Mouse (Mus musculus): ENCODE data around the gene Uba7.

Gene Uba7

DNA sequence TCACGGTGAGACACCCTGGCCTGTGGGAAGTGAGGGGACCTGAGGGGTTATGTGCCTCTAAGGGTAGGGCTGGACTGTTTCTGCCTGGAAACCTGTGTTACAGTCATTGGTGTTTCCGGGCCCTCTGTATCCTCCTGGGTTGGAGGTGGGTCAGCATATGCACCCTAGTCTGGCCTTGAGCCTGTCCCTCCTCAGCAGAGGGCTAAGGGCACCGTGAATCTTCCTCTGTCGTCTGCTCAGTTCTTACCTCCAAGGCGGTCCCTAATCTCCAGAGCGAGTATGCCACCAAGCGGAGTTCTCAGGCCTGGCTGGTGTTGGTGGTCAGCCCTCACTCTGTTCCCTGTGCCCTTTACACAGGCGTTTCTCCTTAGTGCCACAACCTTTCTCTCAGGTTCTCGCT is 12.4 kb upstream of the Uba7 start:
- DNase-seq = no peak

DNA sequence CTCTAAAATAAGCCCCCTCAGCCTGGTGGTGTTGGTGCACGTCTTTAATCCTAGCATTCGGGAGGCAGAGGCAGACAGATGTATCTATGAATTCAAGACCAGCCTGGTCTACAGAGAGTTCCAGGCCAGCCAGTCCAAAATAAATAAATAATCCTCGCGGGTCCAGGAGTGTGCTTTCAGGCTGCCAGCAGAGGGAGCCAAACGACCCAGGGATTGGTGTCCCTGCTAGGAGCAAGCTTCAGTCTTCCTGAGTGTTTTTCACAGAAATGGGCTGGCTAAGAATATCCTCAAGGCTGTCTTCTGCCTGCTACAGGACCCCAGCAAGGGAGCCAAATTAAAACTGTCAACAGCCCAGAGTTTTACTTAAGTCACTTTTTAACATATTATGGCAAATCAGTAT is 11.6 kb upstream of the Uba7 start:
- DNase-seq = peak; percentile 89 to 94

DNA sequence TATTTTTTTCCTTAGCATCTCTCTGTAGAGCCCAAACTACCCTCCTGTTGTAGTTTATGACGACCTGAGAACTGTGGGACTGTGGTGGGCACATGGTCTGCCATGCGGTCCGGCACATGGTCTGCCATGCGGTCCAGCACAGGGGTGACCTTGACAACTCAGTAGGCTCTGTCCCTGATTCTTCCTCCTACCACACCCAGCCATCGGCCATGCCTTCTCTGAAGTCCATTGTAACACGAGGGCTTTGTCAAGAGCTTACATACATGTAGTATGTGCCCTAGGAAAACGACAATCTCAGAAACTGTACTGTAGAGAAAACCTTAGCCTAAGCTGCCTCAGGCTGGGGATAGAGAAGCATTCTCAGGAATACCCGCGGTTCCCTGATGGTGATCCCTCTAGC is 10.6 kb upstream of the Uba7 start:
- DNase-seq = no peak

DNA sequence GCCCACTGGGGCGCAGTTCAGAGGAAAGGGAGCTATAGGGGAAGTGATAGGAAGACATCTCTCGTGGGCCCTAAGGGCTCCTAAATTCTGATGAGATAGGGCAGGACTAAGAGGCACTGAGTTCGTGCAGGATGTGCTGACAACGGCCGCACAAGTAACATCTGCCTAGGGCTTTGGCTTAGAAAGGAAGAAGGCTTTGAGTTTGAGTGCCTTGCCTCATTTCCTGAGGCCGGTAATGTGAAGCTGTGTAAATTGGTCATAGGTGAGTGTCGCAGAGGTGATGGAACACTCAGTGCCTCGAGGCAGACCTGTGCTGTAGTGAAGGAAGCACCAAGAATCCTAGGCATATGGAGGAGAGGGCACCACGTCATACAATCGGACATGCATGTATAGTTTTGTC is 8.6 kb upstream of the Uba7 start:
- no peak for DNase-seq

DNA sequence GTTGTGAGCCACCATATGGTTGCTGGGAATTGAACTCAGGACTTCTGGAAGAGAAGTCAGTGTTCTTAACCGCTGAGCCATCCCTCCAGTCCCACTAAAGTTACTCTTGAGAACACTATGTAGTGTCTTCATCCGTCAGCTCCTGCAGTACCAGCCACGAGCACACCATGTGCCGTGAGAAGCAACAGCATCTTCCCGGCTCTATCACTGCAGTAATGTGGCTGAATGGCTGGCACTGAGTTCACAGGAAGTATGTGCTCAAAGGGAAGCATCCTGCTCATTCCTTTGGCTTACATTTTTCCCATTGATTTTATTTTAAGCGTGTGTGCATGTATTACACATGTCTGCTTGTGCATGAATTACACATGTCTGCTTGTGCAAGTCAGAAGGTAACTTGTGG is 7.9 kb upstream of the Uba7 start:
- no peak for DNase-seq

DNA sequence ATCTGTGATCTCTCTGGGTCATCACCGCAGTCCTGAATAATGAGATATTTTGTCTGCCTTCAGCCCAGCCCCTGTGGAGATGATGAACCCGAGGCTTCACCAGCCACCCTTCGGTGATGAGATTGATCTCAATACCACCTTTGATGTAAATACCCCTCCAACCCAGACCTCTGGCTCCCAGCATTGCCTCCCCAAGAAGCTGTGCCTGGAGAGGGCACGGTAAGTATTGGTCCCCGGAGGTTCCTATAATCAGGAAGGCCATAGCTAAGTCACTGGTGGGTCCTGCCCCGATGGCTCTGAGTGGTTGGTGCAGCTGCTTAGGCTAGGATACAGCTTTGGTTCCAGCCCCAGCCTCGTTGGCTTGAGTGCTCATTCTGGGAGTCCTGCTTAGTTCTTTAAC is 6.8 kb upstream of the Uba7 start:
- DNase-seq = no peak

DNA sequence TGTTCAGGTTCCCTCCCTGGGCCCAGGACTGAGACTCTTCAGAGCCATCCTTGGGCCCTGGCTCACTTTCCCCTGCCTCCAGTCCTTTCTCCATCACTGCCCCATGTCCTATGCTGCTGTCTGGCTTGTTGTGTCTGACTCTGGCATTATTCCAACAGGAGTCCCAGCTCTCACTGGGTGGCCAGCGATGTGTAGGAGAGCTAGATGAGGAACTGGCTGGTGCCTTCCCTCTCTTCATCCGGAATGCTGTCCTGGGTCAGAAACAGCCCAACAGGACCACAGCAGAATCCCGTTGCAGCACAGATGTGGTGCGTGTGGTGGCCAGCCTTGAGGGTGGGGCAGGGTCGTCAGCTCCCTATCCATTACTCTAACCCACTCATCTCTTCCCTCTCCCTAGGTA is 5.0 kb upstream of the Uba7 start:
- no peak for DNase-seq

DNA sequence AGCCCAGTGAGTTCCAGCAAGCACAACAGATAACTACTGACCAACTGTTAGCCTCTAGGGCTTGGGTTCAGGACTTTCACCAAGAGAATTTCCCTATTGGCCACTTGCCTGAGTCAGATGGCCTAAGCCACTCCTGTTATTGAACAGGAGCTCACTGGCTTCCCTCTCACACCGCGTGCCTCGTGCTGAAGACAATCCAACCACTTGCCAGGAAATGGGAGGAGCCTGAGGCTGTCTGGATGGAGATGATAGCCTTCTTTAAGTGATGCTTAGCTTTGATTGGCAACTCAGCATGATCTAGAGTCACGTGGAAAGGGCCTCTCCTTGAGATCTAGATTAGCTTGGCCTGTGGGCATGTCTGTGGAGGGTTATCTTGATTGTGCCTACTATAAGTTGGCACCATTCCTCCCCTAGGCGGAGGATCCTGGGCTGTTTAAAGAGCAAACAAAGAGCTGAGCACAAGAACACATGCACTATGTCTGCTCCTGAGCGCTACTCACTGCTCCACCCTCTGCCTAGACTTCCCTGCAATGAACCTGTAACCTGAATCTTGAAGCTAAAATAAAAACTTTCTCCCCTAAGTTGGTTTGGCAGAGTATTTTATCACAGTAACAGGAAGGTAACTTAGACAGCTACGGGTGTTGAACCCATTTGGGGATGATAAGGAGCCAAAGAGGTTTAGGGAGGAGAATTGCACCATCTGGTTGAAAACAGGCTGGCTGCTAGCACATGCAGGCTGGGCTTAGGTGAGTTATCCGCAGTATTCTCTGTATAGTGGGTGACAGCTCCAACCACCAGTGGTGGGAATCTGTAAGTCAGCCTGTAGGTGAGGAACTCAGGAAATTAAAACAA is 3.4 kb upstream of the Uba7 start:
- no peak for DNase-seq

DNA sequence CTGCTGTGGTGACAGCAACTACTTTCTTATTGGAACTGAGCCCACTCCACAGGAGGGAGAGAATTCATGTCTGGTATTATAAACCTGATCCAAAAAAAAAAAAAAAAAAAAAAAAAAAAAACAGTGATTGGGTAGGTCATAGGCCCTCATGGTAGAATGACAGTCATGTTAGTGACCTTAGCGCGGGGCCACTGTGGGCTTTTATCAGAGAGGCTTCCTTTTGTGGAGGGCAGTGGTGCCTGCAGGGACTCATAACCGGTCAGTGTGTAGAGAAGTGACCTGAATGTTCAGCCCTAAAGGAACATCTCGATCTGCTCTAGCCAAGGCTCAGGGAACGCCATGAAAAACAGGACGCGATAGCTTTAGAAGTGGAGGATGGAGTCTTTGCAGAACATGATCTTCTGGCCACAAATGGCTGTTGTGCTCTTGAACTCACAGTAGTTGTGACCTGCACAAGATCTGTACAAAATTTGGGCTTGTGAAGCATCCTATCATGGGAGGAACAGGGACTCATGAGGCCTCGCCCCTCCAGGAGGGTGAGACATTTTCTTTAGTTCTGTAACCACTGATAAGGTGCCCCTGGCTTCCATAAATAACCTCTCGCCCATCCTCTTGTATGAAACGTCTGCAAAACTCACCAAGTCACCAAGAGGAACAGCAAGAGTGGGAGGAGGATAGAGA is 674 bp upstream of the Uba7 start:
- no peak for DNase-seq

DNA sequence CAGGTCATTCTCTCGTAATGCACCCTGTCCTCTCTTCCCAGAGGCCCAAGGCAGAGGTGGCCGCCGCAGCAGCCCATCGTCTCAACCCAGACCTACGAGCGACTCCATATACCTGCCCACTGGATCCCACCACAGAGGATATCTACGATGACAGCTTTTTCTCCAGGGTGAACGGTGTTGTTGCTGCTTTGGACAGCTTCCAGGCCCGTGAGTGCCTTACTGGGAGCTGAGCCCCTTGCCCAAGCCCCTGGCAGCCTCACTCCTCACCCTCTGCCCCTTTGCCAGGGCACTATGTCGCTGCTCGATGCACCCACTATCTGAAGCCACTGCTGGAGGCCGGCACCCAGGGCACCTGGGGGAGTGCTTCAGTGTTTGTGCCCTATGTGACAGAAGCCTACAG is 3.5 kb downstream of the Uba7 start:
- no peak for DNase-seq

DNA sequence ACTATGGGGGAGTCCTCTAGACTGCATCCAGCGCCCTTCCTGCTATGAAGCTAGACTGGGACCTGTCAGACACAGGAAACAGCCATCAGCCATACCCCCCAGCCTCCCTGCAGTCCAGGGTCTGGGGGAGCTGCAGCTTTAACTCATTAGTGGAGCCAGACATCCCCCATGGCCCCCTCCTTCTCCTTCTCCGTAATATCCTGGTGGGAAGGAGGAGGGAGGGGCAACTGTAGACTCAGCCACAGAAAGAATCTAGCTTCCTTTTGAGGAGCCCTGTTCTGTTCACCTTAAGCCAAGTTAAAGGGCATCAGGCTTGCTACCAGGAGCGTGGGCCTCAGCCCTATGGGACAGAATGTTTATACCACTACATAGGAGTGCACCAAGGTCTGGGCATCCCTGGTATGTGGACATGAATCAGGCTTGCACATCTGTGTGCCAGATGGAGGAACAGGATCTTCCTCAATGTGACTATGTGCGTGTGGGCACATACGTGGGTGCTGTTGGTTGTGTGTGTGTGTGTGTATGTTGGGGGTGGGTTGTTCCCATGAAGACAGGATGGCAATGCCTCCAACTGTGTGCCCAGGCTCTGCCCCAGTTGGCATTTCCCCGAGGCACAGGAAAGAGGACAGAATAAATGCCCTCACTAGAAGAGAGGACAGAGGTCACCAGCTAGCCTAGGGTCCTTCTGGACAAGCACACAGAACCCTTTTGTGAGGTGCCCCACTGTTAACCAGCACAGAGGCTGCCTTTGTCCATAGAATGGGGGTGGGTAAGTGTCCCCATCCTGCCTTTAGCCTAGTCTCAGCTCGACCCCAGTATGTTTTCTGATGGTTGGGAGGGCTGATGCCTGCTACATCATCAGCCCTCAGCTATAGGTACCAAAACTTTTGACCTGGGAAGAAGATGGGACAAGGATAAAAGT is 6.6 kb downstream of the Uba7 start:
- DNase-seq = no peak

DNA sequence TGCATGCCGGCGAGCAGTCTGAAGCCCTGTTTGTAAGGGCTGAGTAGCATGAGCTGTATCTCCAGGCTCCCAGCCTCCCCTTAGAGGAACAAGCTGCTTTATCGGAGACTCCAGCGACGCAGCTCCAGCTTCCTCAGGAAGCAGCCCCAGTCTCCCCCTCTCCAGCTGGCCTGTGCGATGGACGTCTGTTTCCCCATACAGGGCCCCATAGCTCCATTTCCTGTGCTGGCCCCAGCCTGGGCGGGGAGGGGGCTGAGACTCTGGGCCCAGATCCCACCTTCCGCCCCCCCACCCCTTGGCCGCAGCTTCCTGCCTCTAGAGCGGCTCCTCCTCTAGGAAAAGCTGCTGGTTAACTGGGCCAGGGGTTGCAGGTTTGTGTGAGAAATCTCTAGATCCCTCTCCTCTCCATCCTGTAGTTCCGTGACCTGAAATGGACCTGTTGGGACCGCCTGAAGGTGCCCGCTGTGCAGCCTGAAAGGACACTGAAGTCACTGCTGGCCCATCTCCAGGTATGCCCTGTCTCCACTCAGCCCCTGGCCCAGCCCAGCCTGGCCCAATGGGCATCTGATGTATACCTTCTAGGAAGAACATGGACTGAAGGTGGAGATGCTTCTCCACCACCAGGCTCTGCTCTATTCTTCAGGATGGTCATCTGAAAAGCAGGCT is 7.5 kb downstream of the Uba7 start, which contains the start of gene Gm20661:
Gene Gm20661, plus strand, starts transcription at position 378 of the 666 bp plus-strand sequence.
- peak in 1 of 2 experiments; percentile 53 for DNase-seq

DNA sequence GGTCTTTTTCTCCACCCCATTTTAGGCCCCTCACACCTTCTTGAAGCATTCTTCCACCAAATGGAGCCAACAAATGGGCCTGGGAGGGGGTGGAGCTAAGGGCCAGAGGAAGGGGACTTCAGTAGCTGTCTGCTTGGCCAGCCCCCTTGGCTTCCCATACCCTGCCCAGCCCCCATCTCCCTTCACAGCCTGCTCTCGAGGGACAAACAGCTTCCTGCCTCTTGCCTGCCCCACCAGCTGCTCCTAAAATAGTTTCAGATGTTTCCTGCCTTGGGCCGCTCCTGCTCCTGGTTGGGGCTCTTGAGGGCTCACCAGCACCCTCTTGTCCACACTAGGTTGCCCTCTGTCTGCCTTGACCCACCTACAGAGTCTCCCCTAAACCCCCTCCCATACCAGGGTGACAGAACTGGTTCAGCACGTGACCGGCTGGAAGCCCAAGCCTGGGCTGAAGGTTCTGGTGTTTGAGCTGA is 8.2 kb downstream of the Uba7 start:
- peak in 1 of 2 experiments; percentile 35 for DNase-seq

DNA sequence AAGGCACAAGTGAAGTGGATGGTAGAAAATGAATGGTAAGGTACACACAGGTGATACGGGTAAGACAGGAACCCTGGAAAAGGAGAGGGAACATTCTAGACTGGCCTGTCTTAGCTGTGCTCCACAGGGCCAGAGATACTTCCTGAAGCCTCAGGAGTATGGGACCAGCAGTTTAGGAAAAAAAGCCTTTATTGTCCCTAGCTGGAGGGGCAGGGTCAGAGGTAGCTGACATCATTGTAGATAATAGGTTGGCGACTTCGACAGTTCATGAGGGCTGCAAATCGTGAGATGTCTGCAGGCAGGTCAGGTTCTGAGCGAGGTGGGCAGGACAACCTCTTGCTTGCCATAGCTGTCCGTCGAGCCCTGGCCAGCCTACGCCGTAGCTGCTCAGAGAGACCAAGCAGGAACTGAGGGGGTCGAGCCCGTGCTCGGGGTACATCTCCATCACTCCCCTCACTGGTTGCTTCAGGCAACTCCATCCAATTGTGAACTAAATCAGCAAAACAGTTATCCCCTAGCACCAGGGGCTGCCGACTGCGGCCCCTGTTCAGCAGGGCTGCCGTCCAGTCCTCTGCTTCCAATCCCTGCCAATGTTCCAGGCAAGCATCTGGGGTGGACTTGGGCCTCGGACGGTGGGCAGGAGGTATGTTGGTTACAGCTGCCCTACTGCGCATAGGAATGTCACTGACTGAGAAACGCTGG is 8.9 kb downstream of the Uba7 start:
- no peak for DNase-seq

DNA sequence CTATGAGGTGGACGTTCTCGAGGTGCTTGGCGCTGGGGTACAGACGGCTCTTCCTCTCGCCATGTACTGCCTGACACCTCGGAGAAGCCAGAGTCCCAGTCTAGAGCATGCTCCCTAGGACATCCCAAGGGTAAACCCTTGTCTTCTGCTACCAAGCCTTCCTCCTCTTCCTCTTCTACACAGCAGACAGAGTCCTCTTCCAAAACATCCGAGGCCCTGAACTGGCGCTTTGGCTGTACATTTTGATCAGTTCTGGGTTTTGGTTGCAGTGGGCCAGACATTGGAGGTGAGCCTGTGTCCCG is 9.4 kb downstream of the Uba7 start:
- no peak for DNase-seq

DNA sequence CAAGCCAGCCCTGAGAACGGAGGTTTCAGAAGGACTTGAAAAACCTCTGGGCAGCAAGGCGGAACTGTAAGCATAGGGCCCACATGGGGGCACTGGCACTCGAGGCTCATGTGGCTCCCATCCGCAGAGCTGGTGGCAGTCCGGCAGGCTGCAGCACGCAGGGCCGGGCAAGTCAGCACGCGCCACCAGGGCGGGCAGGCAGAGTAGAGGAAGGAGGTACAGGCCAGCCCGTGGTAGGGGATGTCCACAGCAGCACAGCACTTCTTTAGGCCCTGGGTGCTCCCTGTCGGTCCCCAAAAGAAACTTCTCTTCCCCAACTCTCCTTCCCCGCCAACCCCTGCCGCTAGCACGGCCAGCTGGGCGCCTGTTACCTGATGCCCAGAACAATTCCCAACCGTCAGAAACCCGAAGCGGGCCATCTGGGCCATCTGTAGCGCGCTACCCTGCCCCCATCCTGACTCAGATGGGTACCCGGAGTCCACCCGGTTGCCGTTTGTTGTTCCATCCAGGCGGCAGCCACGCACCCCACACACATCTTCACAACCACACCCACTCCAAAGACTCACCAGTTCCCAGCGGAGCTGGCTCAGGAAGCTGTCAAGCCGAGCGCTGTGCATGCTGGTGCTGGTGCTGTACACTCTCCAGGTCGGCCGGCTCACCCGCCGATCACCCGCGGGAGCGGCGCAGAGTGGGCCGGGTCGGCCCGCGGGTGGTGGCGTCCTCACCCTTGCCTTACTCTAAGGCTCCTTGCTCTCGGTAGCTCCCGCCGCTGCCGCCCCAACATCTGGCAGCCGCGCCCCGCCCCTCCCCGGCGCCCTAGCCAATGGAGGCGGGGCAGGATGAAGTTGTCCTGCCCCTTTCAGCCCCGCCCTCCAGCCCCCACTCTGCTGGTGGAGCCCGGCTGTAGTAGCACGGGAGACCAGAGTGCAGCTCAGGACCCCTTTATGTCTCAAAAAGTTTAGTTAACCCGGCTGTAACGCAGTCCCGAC is 10.1 kb downstream of the Uba7 start, which contains the start of gene Inka1:
Gene Inka1, minus strand, starts transcription at position 749 of the 989 bp plus-strand sequence.
- DNase-seq = peak; percentile 55 to 64

DNA sequence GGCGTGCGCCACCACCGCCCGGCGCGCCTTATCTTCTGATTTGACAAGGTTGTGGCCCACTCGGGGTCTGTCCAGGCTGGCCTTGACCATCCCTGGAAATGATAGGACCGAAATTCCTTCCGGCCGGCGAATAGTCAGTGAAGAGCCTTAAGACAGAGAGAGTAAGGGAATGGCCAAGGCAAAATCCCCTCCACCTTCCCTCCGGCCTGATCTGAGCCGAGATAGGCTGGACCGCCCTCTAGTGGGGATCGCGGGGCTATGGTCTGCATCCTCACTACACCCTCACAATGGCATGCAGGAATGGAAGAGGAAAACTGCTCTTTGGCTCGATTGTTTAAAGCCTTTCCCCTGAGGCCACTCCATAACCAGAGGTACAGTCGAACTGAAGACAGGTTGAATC is 11.1 kb downstream of the Uba7 start:
- peak; percentile 88 to 90 for DNase-seq

DNA sequence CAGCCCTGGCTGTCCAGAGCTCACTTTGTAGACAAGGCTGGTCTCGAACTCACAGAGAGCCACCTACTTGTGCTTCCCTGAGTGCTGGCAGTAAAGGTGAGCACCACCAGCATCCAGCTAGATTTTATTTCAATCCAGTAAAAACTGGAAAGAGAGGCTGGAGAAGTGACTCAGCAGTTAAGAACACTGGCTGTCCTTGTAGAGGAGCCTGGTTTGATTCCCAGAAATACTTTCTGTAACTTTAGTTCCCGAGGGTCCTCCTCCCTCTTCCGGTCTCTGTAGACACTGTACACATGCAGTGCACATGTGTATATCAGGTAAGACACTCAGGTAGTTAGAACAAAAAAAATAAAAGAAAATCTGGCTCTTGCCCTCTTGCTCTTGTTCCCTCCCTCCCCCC is 12.6 kb downstream of the Uba7 start:
- no peak for DNase-seq

DNA sequence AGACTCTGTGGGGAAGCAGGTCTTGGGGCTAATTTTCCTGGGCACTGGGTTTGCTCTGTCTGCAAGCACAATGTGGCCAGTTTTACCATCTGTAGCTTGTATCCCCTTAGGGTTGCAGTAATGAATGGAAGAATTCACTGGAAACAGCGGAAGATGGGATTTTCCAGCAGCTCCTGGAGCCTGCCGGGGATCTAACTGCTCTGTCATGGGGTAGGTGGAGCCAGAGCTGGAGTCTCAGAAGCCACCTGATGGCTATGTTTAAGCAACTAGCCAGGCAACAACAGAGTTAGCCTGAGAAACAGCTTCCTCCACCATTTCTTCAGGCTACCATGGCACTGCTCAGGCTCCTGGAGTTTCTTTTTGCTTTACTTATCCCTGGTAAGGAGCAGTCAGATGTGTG is 16.9 kb downstream of the Uba7 start, which contains the start of gene Cdhr4:
Gene Cdhr4, plus strand, starts transcription at position 301 of the 400 bp plus-strand sequence.
- no peak for DNase-seq

DNA sequence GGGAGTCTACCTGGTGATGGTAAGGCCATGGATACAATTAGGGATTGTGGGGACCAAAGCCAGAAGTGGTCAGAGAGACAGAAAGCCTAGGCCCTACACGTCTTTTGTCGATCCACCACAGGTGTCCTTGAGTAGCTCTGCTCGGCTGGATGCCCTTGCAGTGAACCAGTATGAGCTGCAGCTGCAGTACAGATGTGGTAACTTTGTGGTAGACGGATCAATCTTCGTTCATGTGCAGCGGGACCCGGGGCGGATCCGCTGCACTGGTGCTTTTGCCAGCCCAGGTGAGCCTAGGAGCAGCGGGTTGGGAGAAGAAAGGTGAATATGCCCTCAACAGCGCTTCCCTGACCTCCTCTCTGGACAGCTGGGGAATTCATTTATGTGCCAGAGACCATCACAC is 17.7 kb downstream of the Uba7 start:
- no peak for DNase-seq

DNA sequence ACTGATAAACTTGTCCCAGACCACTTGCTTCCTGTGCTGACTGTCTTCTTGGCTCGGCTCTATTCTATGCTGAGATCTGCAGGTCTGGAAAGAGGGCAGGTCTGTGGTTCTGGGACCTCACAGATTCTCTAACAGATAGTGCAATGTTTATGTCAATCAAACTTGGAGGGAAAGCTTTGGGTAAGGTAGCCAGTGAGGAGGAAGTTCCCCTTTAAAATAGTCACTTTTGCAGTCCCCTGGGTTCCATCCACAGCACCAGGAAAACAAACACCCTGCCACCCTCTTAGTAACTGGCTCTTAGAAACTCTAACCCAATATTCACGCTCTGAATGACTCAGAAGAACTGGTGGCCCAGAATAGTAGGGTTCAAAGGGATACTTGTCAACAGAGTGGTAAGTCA is 19.2 kb downstream of the Uba7 start:
- DNase-seq = no peak
